Mouse (Mus musculus): Measurements from ENCODE around the gene Pafah1b2.

Gene Pafah1b2

GRCm38 (mm10) chr9:45980611-45981010 lies 31.9 kb downstream of the Pafah1b2 start:
- DNase-seq = no peak

- DNase-seq = no peak
Observed at GRCm38 (mm10) chr9:45979778-45980177, 32.7 kb downstream of the Pafah1b2 start.

- DNase-seq = peak; percentile 31
Observed at GRCm38 (mm10) chr9:45976884-45977283, 35.6 kb downstream of the Pafah1b2 start.

GRCm38 (mm10) chr9:45963577-45963976 lies 48.9 kb downstream of the Pafah1b2 start:
- DNase-seq = no peak

GRCm38 (mm10) chr9:45961855-45962254 lies 50.6 kb downstream of the Pafah1b2 start:
- no peak for DNase-seq

- no peak for DNase-seq
Observed at GRCm38 (mm10) chr9:45959661-45960060, 52.8 kb downstream of the Pafah1b2 start.

GRCm38 (mm10) chr9:45958851-45959250 lies 53.6 kb downstream of the Pafah1b2 start:
- DNase-seq = no peak

- DNase-seq = no peak
Observed at GRCm38 (mm10) chr9:45958023-45958670, 54.3 kb downstream of the Pafah1b2 start.

- peak; percentile 91 for DNase-seq
Observed at GRCm38 (mm10) chr9:45955107-45955963, 57.2 kb downstream of the Pafah1b2 start, which contains the start of gene Sidt2. Gene Sidt2 (minus strand): TSS chr9:45955258.

GRCm38 (mm10) chr9:45954294-45955106 lies 58.0 kb downstream of the Pafah1b2 start:
- DNase-seq = peak; percentile 71

GRCm38 (mm10) chr9:45953511-45954293 lies 58.8 kb downstream of the Pafah1b2 start:
- no peak for DNase-seq

- DNase-seq = no peak
Observed at GRCm38 (mm10) chr9:45952890-45953289, 59.6 kb downstream of the Pafah1b2 start.

GRCm38 (mm10) chr9:45952057-45952456 lies 60.4 kb downstream of the Pafah1b2 start:
- no peak for DNase-seq

- no peak for DNase-seq
Observed at GRCm38 (mm10) chr9:45946872-45947183, 65.7 kb downstream of the Pafah1b2 start.

- DNase-seq = no peak
Observed at GRCm38 (mm10) chr9:45946182-45946871, 66.2 kb downstream of the Pafah1b2 start.

GRCm38 (mm10) chr9:45945721-45946120 lies 66.8 kb downstream of the Pafah1b2 start:
- no peak for DNase-seq

GRCm38 (mm10) chr9:45944506-45945400 lies 67.7 kb downstream of the Pafah1b2 start:
- no peak for DNase-seq

- DNase-seq = no peak
Observed at GRCm38 (mm10) chr9:45943628-45944505, 68.6 kb downstream of the Pafah1b2 start.

- no peak for DNase-seq
Observed at GRCm38 (mm10) chr9:45942916-45943315, 69.6 kb downstream of the Pafah1b2 start.

- no peak for DNase-seq
Observed at GRCm38 (mm10) chr9:45942464-45942863, 70.0 kb downstream of the Pafah1b2 start.
